Mouse (Mus musculus): ENCODE data around the gene Pecam1.
"Not testable (repeated sequence)": the region's sequence is repeated elsewhere in the genome, so short reads cannot be mapped to it uniquely, and the experiment has no call there.

Gene Pecam1

DNA sequence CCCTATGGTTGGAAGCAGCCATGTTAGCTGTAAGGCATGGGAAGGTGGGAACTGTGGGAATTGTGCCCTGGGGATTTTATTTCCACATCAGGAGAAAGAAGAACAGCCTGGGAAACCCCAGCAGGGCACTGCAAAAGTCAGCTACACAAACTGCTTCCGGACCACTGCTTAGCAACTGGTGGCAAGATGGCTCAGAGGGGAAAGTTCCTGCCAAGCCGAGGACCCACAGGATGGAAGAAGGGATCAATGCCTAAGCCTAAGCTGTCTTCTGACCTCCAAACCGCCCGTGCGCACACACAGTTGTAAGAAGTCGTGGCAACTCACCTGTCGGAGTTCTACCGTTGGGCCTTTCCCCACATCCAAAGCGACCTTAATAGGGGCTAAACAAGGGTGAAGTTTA is 22.6 kb upstream of the Pecam1 start:
- DNase-seq (ENCODE audit: low spot score in 2 of 2), result no peak

DNA sequence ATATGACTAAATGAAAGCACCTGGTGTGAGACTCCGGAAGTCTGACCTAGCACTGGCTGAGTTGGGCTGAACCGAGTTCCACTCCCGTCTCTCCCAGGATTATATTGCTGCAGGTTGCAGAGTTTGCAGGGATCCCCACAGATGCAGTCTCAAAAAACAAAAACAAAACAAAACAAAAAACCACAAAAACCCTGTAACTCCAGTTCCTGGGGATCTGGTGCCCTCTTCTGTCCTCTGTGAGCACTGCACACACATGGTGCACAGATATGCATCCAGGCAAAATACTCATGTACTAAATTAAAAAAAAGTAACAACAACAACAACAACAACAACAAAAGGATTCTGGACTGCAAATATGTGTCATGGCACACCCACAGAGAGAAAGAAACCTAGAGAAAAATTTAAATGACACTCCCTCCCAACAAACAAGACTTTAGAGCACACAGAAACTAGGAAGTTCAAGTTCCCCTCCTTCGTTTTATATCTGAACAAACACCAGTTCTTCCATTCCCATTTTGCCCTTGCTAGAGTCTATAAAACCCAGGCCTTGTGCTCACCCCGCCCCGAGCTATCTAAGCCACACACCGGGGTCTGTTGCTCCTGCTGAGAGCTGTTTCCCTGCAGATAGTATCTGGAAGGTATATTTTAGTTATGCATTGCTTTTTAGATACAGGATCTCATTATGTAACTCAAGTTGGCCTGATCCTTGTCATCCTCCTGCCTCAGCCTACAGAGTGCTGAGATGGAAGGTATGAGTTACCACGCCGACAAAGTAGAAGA is 20.0 kb upstream of the Pecam1 start:
- DNase-seq (ENCODE audit: low spot score in 2 of 2), result peak in 1 of 2 experiments; percentile 58

DNA sequence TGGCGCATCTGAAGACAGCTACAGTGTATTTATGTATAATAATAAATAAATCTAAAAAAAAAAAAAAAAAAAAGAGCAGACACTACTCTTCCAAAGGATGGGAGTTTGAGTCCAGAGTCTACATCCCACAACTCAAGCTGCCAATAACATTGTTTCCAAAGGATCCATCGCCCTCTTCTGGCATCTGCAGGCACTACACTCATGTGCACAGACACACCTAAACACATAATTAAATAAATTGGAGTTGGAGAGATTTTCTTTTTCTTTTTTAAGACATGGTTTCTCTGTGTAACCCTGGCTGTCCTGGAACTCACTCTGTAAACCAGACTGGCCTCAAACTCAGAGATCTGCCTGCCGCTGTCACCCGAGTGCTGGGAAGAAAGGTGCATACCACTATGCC is 17.1 kb upstream of the Pecam1 start:
- DNase-seq (ENCODE audit: low spot score in 2 of 2), result no peak

DNA sequence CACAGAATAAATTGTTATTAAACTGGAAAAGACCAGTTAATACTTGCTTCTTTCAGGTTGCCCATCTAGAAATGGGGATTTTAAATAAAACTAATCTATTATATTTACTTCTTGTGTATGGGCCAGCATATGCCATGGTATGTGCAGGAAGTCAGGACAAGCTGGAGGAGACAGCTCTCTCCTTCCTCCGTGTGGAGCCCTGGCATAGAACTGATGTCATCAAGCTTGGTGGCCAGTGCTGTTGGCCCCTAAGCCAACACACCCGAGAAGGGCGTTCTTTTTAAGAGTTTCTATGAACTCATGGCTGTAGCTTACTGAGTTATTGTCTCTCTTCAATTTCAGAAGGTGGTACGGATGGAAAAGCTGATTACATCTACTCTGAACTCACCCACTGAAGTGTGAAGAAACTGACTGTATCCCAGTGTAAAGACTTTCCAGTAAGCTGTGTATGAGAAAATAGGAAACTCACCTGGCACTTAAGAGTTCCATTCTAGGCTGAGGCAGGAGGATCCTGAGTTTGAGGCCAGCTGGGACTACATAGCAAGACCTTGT is 16.3 kb upstream of the Pecam1 start:
- DNase-seq (ENCODE audit: low spot score in 2 of 2), result no peak

DNA sequence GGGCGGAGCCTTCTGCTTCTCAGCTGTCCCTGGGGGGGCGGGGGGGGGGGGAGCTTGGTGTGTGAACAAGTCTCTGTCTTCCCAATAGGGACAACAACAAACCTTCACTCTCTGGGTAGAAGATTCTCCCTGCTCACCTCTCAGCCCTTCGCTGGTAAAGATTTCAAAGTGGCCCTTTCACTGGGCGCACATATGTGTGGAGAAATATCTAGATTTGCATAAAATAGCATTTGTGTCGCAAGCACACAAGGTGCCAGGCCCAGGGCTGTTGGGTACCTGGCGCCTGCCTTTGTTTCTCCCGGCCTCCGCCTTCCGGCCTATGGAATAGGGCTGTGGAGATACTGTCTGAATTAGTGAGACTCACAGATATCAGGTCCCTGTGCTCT is 12.4 kb upstream of the Pecam1 start:
- no peak for DNase-seq (ENCODE audit: low spot score in 2 of 2)

DNA sequence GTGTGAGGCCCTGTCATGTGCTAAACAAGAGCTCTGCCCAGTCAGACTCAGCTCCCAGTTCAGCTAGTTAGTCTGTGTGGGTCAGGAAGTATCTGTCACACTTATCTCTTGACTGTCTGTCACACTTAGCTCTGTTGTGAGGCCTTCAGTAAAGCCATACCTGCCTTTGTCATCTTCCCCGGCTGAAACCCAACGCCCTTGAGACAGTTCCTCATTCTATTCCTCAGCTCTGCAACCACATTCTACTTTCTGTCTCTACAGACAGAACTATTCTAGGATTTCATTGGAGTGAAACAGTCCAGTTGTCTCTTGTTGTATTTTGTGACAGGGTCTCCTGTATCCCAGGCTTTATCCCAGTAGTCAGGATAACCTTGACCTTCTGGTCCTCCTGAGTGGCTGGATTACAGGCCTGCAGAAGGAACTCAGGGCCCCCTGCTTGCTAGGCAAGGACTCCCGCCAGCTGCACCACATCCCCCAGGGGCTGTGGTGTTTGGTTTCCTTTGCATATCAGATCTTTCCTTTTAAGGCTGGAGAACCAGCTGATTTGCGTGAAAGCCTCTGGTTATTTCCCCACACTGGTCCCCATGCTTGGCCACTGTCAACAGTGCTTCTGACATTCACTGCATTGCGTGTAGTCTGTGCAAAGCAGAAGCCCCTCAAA is 11.8 kb upstream of the Pecam1 start:
- DNase-seq (ENCODE audit: low spot score in 2 of 2), result peak; percentile 67 to 83

DNA sequence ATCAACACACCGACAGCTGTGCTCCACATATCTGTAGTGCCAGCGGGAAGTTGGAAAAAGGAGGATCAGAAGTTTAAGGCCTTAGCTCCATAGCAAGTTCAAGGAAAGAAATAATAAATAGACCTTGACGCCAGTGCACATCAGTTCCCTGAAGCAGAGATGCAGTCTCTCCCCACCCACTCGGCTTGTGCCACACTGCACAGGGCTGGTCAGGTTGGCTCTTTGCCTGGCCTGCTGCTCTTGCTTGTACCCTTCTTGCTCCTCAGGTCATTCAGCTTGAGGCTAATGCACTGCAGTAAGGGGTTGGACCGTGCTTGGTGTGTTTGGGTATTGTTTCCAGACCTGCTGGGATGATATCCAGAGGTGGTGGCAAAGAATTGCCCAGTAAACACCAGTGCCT is 10.1 kb upstream of the Pecam1 start:
- DNase-seq (ENCODE audit: low spot score in 2 of 2), result no peak

DNA sequence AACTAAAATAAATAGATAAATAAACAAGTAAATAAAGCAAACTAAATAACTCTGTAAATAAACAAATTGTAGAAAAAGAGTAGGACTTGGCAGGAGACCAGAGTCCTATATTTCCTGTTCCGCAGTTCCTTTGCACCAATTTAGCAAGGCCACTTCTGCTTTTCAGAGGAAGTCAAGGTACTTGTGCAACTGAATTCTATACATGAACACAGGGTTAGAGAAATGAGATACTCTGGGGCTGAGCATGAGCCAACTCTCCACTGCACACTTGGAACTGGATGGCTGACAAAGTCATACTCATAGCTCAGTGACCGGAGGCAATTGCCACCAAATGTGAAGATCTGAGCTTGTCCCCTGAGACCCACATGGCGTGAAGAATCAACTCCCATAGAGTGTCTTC is 8.6 kb upstream of the Pecam1 start:
- peak in 1 of 2 experiments; percentile 53 for DNase-seq (ENCODE audit: low spot score in 2 of 2)

DNA sequence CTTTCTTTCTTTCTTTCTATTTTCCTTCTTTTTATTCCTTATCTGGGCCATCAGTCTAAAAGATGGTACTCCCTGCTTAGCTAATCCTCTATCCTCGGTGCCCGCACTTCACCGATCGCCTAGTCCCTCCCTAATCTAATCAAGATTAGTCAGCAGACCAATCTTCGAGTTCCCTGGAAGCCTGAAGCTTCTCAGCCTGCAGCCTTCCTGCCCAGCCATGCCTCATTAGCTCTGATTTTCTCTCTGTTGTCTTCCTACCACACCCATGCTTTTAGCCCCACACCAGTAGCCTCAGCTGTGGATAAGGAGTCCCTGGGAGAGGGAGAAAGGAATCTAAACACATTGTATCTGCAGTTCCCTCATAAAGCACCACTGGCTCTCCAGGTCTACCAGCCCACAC is 5.2 kb upstream of the Pecam1 start:
- DNase-seq (ENCODE audit: low spot score in 2 of 2), result no peak

DNA sequence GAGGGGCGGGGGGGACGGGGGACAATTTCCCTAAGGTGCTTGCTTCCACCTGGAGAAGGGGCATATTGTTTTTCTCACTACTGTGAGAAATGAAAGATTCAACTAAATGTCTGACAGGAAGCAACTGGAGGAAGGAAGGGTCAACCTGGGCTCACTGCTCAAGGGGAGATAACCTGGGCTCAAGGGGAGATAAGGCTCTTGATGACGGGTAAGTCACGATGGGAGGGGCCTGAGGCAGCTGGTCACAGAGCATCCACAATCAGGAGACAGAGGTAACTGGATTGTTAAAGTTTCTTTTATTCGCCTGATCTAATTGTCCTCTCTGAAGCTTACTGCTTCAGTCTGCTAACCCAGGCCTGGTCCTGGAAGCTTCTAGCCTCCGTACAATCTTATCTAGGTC is 2.9 kb upstream of the Pecam1 start:
- DNase-seq (ENCODE audit: low spot score in 2 of 2), result no peak

DNA sequence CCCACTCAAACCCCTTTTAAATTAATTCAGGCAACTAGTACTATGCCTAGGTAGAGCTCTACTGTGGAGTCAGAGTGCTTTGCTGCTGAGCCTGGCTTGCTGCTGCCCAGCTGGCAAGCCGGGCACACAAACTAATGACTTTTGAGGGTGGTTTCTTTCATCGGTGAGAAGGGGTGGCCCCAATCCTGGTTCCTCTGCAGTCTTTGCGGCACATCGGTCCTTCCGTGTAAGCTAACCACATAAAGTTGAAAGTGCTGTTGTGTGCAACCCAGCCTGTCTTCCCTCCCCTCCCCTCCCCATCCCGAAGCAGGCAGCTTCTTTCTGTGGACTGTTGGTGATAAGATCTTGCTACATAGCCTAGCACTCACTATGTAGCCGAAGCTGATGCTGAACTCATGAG is 1.7 kb upstream of the Pecam1 start:
- DNase-seq (ENCODE audit: low spot score in 2 of 2), result peak; percentile 59 to 67

DNA sequence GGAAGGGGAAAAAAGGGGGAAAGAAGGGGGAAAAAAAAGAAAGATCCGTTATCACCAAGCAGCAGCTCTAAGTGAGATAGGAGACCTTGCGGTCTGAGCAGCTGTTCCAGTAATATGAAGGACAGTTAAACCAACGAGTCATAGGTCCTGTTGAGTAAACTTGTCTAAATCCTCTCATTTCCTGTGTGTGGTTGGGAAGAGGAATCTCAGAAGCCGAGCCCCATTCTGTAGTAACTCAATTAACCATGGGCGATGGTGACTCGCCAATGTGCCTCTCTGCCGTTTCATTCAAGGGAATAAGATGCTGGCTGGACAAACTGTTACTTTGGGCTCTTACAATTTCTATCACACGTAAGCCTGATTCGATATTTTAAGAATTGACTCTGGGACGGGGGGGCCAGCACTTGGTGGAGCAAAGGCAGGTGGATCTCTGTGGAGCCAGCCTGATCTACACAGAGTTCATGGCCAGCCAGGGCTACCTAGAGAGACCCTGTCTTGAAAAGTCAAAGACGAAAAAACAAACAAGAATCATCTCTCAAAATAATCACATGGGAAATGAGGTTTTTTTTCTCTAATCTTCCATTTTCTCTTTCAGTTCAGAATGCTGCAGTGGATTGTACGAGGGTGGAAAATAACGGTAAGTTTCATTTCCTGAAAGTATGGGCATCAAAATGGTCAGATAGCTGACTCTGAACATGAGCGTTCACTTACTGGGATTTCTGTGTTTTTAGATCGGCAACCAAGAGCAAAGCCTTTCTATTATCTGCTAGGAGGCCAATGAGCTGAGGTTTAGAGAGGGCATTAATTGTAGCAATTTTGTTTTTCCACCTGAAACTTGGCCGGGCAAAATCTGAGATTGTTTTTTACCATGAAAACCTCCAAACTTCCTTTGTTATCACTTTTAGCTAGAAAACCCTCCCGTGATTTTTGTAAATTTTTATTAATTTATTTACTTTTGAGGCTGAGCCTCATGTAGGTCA is 901 bp upstream of the Pecam1 start, which contains the start of gene Milr1:
Gene Milr1, plus strand, starts transcription at position 188 of the 980 bp plus-strand sequence.
- peak; percentile 14 to 32 for DNase-seq (ENCODE audit: low spot score in 2 of 2)

DNA sequence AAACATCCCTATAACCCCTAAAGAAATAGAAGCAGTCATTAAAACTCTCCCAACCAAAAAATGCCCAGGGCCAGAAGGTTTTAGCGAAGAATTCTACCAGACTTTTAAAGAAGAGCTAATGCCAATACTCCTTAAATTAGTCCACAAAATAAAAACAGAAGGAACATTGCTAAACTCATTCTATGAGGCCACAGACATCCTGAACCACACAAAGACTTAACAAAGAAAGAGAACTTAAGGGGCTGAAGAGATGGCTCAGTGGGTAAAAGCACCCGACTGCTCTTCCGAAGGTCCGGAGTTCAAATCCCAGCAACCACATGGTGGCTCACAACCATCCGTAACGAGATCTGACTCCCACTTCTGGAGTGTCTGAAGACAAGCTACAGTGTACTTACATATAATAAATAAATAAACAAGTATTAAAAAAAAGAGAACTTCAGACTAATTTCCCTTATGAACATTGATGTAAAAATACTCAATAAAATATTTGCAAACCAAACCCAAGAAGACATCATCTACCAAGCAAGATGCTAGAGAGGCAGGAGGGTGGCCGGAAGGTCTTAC is 789 bp downstream of the Pecam1 start:
- not testable (repeated sequence) for DNase-seq (ENCODE audit: low spot score in 2 of 2)

DNA sequence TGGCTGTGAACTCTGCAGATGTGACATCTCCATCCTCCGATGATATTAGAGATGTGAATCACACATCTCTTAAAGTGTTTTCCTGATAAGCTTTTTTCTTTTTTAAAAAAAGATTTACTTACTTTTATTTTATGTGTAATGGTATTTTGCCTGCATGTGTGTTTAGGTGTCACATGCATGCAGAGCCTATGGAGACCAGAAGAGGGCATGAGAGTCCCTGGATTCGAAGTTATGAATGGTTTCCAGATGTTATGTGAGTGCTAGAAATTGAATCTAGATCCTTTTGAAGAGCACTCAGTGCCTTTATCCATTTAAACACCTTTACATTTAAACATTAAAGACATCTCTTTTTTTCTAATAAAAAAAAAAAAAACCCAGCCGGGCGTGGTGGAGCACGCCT is 5.5 kb downstream of the Pecam1 start:
- DNase-seq (ENCODE audit: low spot score in 2 of 2), result no peak

DNA sequence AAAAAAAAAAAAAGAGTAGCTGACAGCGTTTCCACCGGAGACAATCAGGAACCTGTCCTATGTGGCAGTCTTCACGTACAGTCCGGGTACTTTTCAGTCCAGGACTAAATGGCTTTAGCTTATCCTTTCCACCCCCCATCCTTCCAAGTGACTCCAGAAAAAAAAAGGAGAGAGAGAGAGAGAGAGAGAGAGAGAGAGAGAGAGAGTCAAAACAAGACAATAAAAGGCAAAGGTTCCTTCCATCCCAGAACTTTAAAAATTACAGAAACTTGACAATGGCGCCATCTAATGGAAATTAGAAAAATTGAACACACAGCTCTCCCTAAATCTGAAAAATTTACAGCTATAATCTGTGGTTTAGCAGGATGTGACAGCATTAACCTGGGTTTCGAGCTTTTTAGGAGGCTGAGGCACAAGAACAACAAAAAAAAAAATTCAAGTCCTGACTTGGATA is 8.0 kb downstream of the Pecam1 start:
- peak in 1 of 2 experiments; percentile 37 for DNase-seq (ENCODE audit: low spot score in 2 of 2)

DNA sequence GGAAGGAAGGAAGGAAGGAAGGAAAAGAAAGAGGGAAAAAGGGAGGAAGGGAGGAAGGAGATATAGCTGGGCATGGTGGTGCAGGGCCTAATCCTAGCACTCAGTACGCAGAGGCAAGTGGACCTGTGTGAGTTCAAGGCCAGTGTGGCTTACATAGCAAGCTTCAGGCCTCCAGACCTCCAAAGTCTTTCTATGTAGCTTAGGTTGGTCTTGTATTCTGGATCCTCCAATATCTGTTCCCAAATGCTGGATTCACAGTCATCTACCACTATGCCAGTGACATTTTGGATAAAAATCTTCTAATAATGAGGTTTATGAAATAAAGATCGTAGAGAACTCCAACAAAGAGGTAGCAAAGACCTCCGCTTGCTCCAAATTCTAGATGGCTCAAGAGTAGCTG is 8.6 kb downstream of the Pecam1 start:
- no peak for DNase-seq (ENCODE audit: low spot score in 2 of 2)

DNA sequence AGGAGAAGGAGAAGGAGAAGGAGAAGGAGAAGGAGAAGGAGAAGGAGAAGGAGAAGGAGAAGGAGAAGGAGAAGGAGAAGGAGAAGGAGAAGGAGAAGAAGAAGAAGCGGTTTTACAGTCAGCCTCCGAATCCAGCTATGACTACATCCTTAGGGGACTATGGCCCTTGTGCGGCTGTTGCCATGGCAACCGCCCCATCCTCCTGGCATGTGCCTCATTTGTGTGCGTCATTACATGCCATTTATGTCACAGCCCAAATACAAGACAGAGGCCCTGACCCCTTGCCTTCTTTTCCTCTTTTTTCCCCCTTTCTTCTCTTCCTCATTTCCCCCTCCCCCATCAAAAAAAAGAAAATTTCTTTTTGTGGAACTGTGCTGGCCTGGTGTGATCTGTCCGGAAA is 9.2 kb downstream of the Pecam1 start:
- DNase-seq (ENCODE audit: low spot score in 2 of 2), result no peak

DNA sequence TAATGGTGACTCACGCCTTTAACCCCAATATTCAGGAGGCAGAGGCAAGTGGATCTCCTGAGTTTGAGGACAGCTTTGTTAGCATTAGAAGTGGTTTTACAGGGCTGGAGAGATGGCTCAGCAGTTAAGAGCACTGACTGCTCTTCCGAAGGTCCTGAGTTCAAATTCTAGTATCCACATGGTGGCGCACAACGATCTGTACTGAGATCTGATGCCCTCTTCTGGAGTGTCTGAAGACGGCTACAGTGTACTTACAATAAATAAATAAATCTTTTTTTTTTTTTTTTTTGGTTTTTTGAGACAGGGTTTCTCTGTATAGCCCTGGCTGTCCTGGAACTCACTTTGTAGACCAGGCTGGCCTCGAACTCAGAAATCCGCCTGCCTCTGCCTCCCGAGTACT is 9.7 kb downstream of the Pecam1 start:
- not testable (repeated sequence) for DNase-seq (ENCODE audit: low spot score in 2 of 2)

DNA sequence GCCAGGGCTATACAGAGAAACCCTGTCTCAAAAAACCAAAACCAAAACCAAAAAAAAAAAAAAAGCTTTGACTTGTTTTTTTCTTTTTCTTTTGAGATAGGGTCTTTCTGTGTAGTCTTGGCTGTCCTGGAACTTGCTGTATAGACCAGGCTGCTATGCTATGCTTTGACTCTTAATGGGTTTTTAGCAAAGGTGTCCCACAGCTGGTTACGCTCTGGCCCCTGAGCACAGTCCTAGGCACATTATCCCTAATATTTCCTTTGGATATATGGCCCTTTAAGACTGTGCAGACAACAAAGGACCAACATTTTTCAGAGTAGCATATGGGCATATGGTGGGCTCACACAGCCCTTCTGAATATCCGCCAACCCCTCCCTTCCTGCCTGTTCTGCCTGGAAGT is 11.3 kb downstream of the Pecam1 start:
- no peak for DNase-seq (ENCODE audit: low spot score in 2 of 2)

DNA sequence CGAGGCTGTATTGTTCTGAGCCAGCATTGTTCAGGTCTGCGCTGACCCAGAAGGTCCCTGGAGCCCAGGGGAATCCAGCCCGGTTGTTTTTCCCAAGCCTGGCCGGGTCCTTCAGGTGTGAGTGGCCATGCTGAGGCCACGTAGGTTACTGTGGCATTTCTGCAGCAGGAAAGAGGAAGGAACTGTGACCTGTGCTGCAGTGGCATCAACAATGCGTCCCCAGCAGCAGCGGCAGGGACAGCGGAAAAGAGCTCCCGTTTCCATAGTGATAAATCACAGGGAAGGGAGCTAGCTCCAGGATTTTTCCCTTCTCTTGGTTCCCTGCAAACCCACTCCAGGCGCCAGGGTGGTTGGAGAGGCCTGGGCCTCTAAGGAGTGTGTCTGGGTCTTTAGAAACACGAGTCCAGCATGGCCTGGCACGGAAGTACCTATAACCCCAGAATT is 13.2 kb downstream of the Pecam1 start:
- DNase-seq (ENCODE audit: low spot score in 2 of 2), result no peak

DNA sequence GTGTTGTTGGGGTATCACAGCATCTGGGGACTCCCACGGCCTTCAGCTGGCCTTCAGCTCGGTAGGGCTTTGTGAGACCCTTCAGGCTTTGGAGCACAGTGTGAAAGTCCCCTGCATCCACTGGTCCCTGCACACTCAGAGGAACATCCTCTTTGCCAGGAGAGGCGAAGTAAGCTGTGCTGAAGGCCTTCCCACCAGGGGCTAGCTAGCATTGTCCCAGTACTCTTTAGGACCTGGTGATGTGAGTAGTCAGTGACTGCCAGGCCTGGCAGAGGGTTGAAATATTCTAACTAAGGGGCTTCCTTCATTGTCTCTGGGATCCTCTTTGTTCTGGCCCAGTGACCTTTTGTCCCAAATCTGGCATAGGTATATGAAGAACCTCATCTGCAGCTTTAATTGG is 13.8 kb downstream of the Pecam1 start:
- no peak for DNase-seq (ENCODE audit: low spot score in 2 of 2)

Measured in natural killer cell, adult 2 months (primary cell).